Mouse (Mus musculus): Measurements from ENCODE around the gene Mroh2a. TPM values are rescaled to one million over a fixed set of nuclear protein-coding genes. Genes with fewer than 3 reads are reported as not detected.

Gene Mroh2a
- polyA plus RNA-seq, 1 experiment from 2014 or later, result 2.8 TPM

DNA sequence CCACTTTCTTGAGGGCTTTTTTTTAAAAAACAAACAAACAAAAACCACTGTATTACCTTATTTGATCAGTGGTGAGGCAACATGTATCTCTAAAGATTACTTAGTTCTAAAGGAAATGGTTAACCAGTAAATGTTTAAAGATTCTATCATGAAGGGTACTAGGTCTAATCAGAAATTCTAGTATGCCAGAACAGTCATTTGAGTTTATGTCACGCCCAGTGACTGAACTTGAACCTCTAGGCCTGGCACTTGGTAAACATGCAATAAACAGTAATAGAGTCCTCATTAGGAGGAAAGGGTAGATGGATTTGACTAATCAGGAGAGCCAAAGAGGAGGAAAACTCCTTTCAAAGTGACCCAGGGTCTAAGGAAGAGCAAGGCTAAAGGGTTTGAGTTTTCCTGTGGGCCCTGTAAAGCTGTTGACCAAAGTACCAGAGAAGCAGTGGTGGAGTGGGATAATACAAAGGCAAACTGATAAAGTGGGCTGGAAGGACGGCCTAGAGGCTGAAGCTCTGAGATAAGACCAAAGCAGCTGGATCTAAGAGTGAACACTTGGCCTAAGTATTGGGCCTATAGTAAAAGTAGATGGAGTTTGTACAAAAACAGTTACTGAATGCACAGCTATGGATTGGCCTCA, 19.8 kb upstream of the Mroh2a start:
- no peak overlapping the region for H3K4me3 ChIP-seq (ENCODE audit: low read length)
- 76% methylated on average over 2 of the region's 2 CpGs for WGBS
- no peaks in the 10 kb centered on the region for H3K27me3 ChIP-seq (ENCODE audit: insufficient read depth, low read length)
- ATAC-seq (ENCODE audit: low FRiP score, low TSS enrichment), result no peak
- H3K4me1 ChIP-seq (ENCODE audit: insufficient read depth, low read length), result peaks cover 9% of the 10 kb centered on the region; the same call in 1 of the 2 replicates
- H3K9me3 ChIP-seq (ENCODE audit: low read length), result peaks cover 24% of the 10 kb centered on the region
- no peak overlapping the region for H3K4me2 ChIP-seq (replicated peaks; ENCODE audit: low read depth, low read length)
- no peak overlapping the region for H3K9ac ChIP-seq (replicated peaks; ENCODE audit: low read length)
- no peak overlapping the region for H3K27ac ChIP-seq (ENCODE audit: low read length)
- H3K36me3 ChIP-seq (ENCODE audit: insufficient read depth, low read length), result no peaks in the 10 kb centered on the region

DNA sequence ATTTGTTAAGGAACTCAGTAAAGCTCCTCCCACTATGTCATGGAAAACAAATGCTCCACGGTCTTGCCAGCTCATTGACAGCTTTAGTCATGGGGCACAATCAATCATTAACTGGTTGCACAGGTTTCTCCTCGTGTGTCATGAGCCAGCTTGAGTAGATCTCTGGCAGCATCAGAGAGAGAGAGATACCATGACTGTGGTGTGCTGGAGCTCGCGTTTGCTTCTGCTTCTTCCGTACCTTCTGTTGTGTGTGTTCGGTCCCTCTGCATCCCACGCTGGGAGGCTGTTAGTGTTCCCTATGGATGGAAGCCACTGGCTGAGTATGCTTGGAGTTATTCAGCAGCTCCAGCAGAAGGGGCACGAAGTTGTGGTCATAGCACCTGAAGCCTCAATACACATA, 15.0 kb upstream of the Mroh2a start, which contains the start of gene Ugt1a1:
Ugt1a1 (plus strand) TSS at position 148 of the 400 bp plus-strand sequence.
- ATAC-seq (ENCODE audit: low FRiP score, low TSS enrichment), result peak; percentile 25; the same call in 1 of the 2 replicates
- Histone ChIP-seq H3K4me2 (replicated peaks; ENCODE audit: low read depth, low read length) (no peak within 1 kb of the TSS), H3K4me3 (ENCODE audit: low read length) (no peak within 1 kb of the TSS), H3K9ac (replicated peaks; ENCODE audit: low read length) (no peak within 1 kb of the TSS), H3K27me3 (ENCODE audit: insufficient read depth, low read length) (no peaks in the 10 kb centered on the region), H3K27ac (ENCODE audit: low read length) (no peak within 1 kb of the TSS), H3K36me3 (ENCODE audit: insufficient read depth, low read length) (no peaks in the 10 kb centered on the region), H3K4me1 (ENCODE audit: insufficient read depth, low read length) (no peaks in the 10 kb centered on the region), H3K9me3 (ENCODE audit: low read length) (peaks cover 53% of the 10 kb centered on the region)
- WGBS, result 67% methylated on average over 8 of the region's 8 CpGs

DNA sequence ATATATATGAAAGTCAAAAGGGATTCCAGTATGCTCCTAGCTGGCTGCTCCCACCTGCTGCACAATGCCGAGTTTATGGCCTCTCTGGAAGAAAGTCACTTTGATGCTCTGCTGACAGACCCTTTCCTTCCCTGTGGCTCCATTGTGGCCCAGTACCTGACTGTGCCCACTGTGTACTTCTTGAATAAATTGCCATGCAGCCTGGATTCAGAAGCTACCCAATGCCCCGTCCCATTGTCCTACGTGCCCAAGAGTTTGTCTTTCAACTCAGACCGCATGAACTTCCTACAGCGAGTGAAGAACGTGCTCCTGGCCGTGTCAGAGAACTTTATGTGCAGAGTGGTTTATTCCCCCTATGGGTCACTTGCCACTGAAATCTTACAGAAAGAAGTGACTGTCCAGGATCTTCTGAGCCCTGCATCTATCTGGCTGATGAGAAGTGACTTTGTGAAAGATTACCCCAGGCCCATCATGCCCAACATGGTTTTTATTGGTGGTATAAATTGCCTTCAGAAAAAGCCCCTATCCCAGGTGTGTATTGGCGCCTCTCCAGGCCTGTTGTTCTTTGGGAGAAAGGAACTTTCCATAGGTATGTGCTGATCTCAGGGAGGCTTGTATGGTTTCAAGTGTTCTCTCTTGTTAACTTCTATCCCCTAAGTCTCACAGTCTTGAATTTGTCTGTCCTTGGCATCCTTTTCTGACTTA, 14.3 kb upstream of the Mroh2a start:
- H3K9ac ChIP-seq (replicated peaks; ENCODE audit: low read length), result no peak overlapping the region
- ATAC-seq (ENCODE audit: low FRiP score, low TSS enrichment), result no peak
- peaks cover 60% of the 10 kb centered on the region for H3K9me3 ChIP-seq (ENCODE audit: low read length)
- no peaks in the 10 kb centered on the region for H3K4me1 ChIP-seq (ENCODE audit: insufficient read depth, low read length)
- H3K27ac ChIP-seq (ENCODE audit: low read length), result no peak overlapping the region
- WGBS, result 62% methylated on average over 8 of the region's 8 CpGs
- no peak overlapping the region for H3K4me3 ChIP-seq (ENCODE audit: low read length)
- no peaks in the 10 kb centered on the region for H3K36me3 ChIP-seq (ENCODE audit: insufficient read depth, low read length)
- H3K4me2 ChIP-seq (replicated peaks; ENCODE audit: low read depth, low read length), result no peak overlapping the region
- H3K27me3 ChIP-seq (ENCODE audit: insufficient read depth, low read length), result no peaks in the 10 kb centered on the region

DNA sequence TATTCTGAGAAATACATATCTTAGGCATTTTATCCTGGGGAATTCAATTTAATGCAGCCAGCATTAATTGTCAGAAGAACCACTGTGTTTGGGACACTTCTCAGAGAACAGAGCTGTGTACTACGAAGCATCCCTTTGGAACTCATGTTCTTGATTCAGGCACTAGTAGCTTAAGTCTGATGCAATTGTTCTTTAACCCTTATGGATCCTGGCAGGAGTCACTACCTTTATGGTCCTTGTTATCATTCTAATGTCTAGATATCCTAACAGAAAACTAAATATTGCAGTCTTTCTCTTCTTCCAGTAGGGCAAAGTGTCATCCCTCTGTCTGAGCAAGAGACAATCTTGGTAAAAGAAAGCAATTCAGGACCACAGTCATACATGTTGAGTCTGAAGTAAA, 13.7 kb upstream of the Mroh2a start:
- no peaks in the 10 kb centered on the region for H3K4me1 ChIP-seq (ENCODE audit: insufficient read depth, low read length)
- 85% methylated on average over 1 of the region's 1 CpGs for WGBS
- no peak for ATAC-seq (ENCODE audit: low FRiP score, low TSS enrichment)

DNA sequence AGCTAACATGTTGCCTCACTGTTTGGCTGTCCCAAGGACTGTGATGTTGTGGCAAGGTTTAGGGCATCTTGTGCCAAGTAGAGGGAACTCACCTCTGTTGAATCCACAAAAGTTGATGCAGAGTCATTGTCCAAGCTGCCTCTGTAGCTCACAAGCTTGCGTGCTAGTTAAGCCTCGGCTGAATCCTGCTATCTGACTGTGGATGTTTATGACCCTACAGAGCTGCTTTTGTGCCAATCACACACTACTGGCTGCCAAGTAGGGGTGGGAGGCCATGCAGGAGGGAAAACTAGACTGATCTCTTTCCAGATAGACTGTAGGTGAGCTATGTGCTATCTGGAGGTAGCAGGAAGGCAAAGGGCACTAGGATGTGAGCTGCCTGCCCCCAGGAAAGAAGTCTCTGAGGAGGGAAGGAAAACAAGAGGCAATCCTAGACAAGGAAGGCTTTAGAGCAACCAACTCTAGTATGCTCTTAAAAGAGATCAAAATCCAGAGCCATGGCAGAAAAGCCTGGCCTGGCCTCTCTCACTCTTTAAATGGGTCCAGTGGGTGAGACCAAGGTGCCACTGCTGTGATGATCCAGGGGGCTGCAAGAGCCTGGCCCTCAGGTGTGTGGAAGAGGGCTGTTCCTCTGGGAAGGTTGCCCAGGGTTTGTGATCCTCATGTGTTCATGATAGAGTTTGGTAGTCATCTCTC, 12.9 kb upstream of the Mroh2a start:
- no peak overlapping the region for H3K9ac ChIP-seq (replicated peaks; ENCODE audit: low read length)
- H3K27ac ChIP-seq (ENCODE audit: low read length), result no peak overlapping the region
- H3K4me2 ChIP-seq (replicated peaks; ENCODE audit: low read depth, low read length), result no peak overlapping the region
- H3K27me3 ChIP-seq (ENCODE audit: insufficient read depth, low read length), result no peaks in the 10 kb centered on the region
- 74% methylated on average over 2 of the region's 2 CpGs for WGBS
- no peak overlapping the region for H3K4me3 ChIP-seq (ENCODE audit: low read length)
- no peaks in the 10 kb centered on the region for H3K4me1 ChIP-seq (ENCODE audit: insufficient read depth, low read length)
- ATAC-seq (ENCODE audit: low FRiP score, low TSS enrichment), result 0 out of 2 replicates have a peak, but pooled peaks have one; percentile 5
- peaks cover 63% of the 10 kb centered on the region for H3K9me3 ChIP-seq (ENCODE audit: low read length)
- H3K36me3 ChIP-seq (ENCODE audit: insufficient read depth, low read length), result no peaks in the 10 kb centered on the region

More for the DNA sequence above, 13.7 kb upstream of the Mroh2a start:
- H3K9ac ChIP-seq (replicated peaks; ENCODE audit: low read length), result no peak overlapping the region
- H3K9me3 ChIP-seq (ENCODE audit: low read length), result peaks cover 63% of the 10 kb centered on the region
- no peaks in the 10 kb centered on the region for H3K27me3 ChIP-seq (ENCODE audit: insufficient read depth, low read length)
- no peak overlapping the region for H3K27ac ChIP-seq (ENCODE audit: low read length)
- no peaks in the 10 kb centered on the region for H3K36me3 ChIP-seq (ENCODE audit: insufficient read depth, low read length)
- H3K4me3 ChIP-seq (ENCODE audit: low read length), result no peak overlapping the region
- no peak overlapping the region for H3K4me2 ChIP-seq (replicated peaks; ENCODE audit: low read depth, low read length)

DNA sequence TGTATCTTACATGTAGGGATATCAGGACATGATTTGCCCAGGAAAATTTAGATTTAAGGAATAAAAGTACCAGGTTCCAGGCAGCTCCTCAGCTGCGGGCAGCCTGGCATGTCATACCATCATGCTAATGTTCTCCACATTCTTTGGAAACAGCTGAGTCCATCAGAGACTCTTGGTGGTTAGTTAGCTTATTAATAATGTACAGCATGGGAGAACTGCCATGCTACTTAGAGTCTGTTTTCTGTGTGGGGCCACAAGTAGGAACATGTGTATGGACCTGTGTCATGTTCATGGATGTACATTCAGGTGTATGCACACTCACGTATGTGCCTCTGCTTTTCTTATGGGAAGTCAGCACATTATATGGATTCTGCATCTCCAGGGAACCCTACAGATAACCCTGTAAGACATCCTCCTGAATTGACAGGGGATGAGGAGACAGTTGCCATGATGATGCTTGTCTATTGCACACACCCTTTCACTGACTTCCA, 12.3 kb upstream of the Mroh2a start:
- peaks cover 63% of the 10 kb centered on the region for H3K9me3 ChIP-seq (ENCODE audit: low read length)
- WGBS, result 77% methylated on average over 2 of the region's 2 CpGs
- H3K9ac ChIP-seq (replicated peaks; ENCODE audit: low read length), result no peak overlapping the region

DNA sequence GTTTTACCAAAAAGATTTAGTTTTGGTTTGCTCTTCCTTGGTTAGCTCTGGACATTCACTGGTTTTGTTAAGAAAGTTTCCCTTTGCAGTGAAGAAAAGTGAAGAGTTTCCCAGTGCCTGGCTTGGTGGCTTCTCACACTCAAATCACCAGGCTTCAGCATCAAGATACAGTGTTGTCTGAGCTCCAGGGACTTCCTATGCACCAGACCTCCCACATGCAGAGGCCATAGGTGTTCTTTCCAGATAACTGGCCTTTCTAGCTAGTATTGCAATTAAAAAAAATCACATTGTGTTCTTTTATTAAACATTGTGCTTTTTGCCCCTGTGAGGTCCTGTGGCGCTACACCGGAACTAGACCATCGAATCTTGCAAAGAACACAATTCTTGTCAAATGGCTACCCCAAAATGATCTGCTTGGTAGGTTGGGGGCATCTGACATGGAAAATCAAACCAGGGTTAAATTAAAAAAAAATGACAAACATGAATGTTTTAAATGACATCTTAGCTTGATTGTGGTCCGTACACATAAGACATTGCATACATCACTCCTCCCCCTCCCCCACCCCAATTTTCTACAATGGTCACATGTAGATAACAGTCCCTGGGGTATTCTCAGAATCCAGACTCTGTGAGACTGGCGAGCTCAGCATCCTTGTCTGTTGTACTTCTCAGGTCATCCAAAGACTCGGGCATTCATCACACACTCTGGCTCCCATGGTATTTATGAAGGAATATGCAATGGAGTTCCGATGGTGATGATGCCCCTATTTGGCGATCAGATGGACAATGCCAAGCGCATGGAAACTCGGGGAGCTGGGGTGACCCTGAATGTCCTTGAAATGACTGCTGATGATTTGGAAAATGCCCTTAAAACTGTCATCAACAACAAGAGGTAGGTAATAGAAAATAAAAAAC, 11.1 kb upstream of the Mroh2a start:
- Histone ChIP-seq H3K36me3 (ENCODE audit: insufficient read depth, low read length) (no peaks in the 10 kb centered on the region), H3K27ac (ENCODE audit: low read length) (no peak overlapping the region), H3K9ac (replicated peaks; ENCODE audit: low read length) (no peak overlapping the region), H3K27me3 (ENCODE audit: insufficient read depth, low read length) (no peaks in the 10 kb centered on the region), H3K4me3 (ENCODE audit: low read length) (no peak overlapping the region), H3K4me1 (ENCODE audit: insufficient read depth, low read length) (no peaks in the 10 kb centered on the region), H3K9me3 (ENCODE audit: low read length) (peaks cover 61% of the 10 kb centered on the region), H3K4me2 (replicated peaks; ENCODE audit: low read depth, low read length) (no peak overlapping the region)
- ATAC-seq (ENCODE audit: low FRiP score, low TSS enrichment), result no peak
- 73% methylated on average over 10 of the region's 10 CpGs for WGBS

More for the DNA sequence above, 12.3 kb upstream of the Mroh2a start:
- no peaks in the 10 kb centered on the region for H3K27me3 ChIP-seq (ENCODE audit: insufficient read depth, low read length)
- H3K36me3 ChIP-seq (ENCODE audit: insufficient read depth, low read length), result no peaks in the 10 kb centered on the region
- no peak for ATAC-seq (ENCODE audit: low FRiP score, low TSS enrichment)
- no peak overlapping the region for H3K27ac ChIP-seq (ENCODE audit: low read length)
- no peak overlapping the region for H3K4me2 ChIP-seq (replicated peaks; ENCODE audit: low read depth, low read length)
- H3K4me3 ChIP-seq (ENCODE audit: low read length), result no peak overlapping the region
- H3K4me1 ChIP-seq (ENCODE audit: insufficient read depth, low read length), result no peaks in the 10 kb centered on the region

DNA sequence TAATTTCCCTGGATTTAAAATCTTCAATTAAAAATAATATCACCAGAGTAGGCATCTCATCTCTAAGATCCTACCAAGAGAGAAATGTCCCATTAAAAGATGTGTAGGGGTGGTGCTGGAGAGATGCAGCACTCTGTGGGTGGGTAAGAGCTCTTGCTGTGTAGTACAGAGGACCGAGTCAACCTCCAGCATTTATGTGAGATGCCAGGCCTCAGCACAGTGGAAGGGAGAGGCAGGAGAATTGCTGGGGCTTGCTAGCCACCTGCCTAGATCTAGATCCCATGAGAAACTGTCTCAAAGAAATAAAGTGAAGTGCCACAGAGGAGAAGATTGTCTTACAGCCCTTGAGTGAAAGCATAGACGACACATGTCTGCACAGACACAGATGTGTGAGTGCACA, 10.2 kb upstream of the Mroh2a start:
- WGBS, result 50% methylated on average over 2 of the region's 2 CpGs
- no peak overlapping the region for H3K4me2 ChIP-seq (replicated peaks; ENCODE audit: low read depth, low read length)
- peaks cover 57% of the 10 kb centered on the region for H3K9me3 ChIP-seq (ENCODE audit: low read length)

DNA sequence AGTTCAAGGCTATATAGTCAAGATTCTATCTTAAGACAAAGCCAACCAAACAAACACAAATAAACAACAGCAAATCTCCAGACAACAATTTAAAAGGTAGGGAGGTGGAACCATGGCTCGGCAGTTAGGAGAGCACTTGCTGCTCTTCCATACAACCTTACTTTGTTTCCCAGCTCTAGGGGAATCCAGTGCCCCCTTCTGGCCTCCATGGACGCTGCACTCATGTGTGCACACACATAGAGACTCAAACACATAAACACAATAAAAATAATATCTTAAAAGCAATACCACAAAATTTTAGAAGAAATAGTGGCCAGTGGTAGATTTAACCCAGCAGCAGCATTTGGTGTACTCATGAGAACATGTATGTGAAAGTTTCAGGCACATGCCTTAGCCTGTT, 9.6 kb upstream of the Mroh2a start:
- no peak for ATAC-seq (ENCODE audit: low FRiP score, low TSS enrichment)
- H3K4me1 ChIP-seq (ENCODE audit: insufficient read depth, low read length), result no peaks in the 10 kb centered on the region
- 65% methylated on average over 2 of the region's 2 CpGs for WGBS

More for the DNA sequence above, 10.2 kb upstream of the Mroh2a start:
- H3K27me3 ChIP-seq (ENCODE audit: insufficient read depth, low read length), result no peaks in the 10 kb centered on the region
- H3K9ac ChIP-seq (replicated peaks; ENCODE audit: low read length), result no peak overlapping the region
- no peak overlapping the region for H3K27ac ChIP-seq (ENCODE audit: low read length)
- ATAC-seq (ENCODE audit: low FRiP score, low TSS enrichment), result peak; percentile 3; the same call in 1 of the 2 replicates
- no peak overlapping the region for H3K4me3 ChIP-seq (ENCODE audit: low read length)
- no peaks in the 10 kb centered on the region for H3K4me1 ChIP-seq (ENCODE audit: insufficient read depth, low read length)
- H3K36me3 ChIP-seq (ENCODE audit: insufficient read depth, low read length), result no peaks in the 10 kb centered on the region

More for the DNA sequence above, 9.6 kb upstream of the Mroh2a start:
- Histone ChIP-seq H3K4me3 (ENCODE audit: low read length) (no peak overlapping the region), H3K36me3 (ENCODE audit: insufficient read depth, low read length) (no peaks in the 10 kb centered on the region), H3K9ac (replicated peaks; ENCODE audit: low read length) (no peak overlapping the region), H3K9me3 (ENCODE audit: low read length) (peaks cover 52% of the 10 kb centered on the region), H3K27ac (ENCODE audit: low read length) (no peak overlapping the region), H3K4me2 (replicated peaks; ENCODE audit: low read depth, low read length) (no peak overlapping the region), H3K27me3 (ENCODE audit: insufficient read depth, low read length) (no peaks in the 10 kb centered on the region)

Data from kidney, embryonic 16.5 days (tissue).